Mouse (Mus musculus): ENCODE measurements around the gene Elf2. TPM values are rescaled to one million over a fixed set of nuclear protein-coding genes. Genes with fewer than 3 reads are reported as not detected.

Gene Elf2
- 21.8 and 24.6 TPM in 2 replicates for polyA plus RNA-seq (2016; fragmentation: Nextera tagmentation; extraction: Ambion mirVana)

- Histone ChIP-seq H3K4me3 (peak within 1 kb of the TSS; percentile 97), H3K27ac (peak within 1 kb of the TSS; percentile 100), H3K9me3 (replicated peaks) (no peaks in the 10 kb centered on the region), H3K4me1 (peaks cover 41% of the 10 kb centered on the region), H3K9ac (peak within 1 kb of the TSS; percentile 100), H3K27me3 (replicated peaks) (no peaks in the 10 kb centered on the region), H3K36me3 (no peaks in the 10 kb centered on the region), H3K4me2 (peak within 1 kb of the TSS; percentile 100)
- ATAC-seq, result peak; percentile 83
- WGBS (ENCODE audit: insufficient replicate concordance), result under 1% methylated on average over 68 of the region's 87 CpGs
Measured at GRCm38 (mm10) chr3:51340552-51341267, at the start of gene Elf2. Elf2 (minus strand) TSS chr3:51340663.

- Histone ChIP-seq H3K4me1 (peaks cover 43% of the 10 kb centered on the region), H3K4me2 (peak overlapping the region; percentile 66), H3K9me3 (replicated peaks) (no peaks in the 10 kb centered on the region), H3K4me3 (peak overlapping the region; percentile 41), H3K27ac (peak overlapping the region; percentile 72), H3K27me3 (replicated peaks) (peaks cover 22% of the 10 kb centered on the region), H3K9ac (peak overlapping the region; percentile 40), H3K36me3 (no peaks in the 10 kb centered on the region)
- ATAC-seq, result peak; percentile 98
- WGBS (ENCODE audit: insufficient replicate concordance), result under 1% methylated on average over 13 of the region's 13 CpGs
Measured at GRCm38 (mm10) chr3:51388904-51389303, 48.4 kb upstream of the Elf2 start.

- Histone ChIP-seq H3K4me2 (peak overlapping the region; percentile 66), H3K27me3 (replicated peaks) (peaks cover 18% of the 10 kb centered on the region), H3K27ac (peak overlapping the region; percentile 20; the same call in 1 of the 2 replicates), H3K36me3 (no peaks in the 10 kb centered on the region), H3K4me1 (peaks cover 43% of the 10 kb centered on the region), H3K4me3 (no peak overlapping the region), H3K9ac (peak overlapping the region; percentile 13; the same call in 1 of the 2 replicates), H3K9me3 (replicated peaks) (no peaks in the 10 kb centered on the region)
- 48% methylated on average over 8 of the region's 8 CpGs for WGBS (ENCODE audit: insufficient replicate concordance)
- no peak for ATAC-seq
Measured at GRCm38 (mm10) chr3:51387868-51388381, 47.5 kb upstream of the Elf2 start.

- Histone ChIP-seq H3K27ac (no peak overlapping the region), H3K9ac (no peak overlapping the region), H3K27me3 (replicated peaks) (peaks cover 14% of the 10 kb centered on the region), H3K9me3 (replicated peaks) (no peaks in the 10 kb centered on the region), H3K36me3 (no peaks in the 10 kb centered on the region), H3K4me1 (peaks cover 41% of the 10 kb centered on the region), H3K4me3 (no peak overlapping the region), H3K4me2 (no peak overlapping the region)
- WGBS (ENCODE audit: insufficient replicate concordance), result 60% methylated on average over 3 of the region's 3 CpGs
- no peak for ATAC-seq
Measured at GRCm38 (mm10) chr3:51387134-51387451, 46.6 kb upstream of the Elf2 start.

- H3K27ac ChIP-seq, result no peak overlapping the region
- no peak overlapping the region for H3K4me3 ChIP-seq
- H3K4me2 ChIP-seq, result no peak overlapping the region
- no peak for ATAC-seq
- H3K36me3 ChIP-seq, result no peaks in the 10 kb centered on the region
- no peaks in the 10 kb centered on the region for H3K9me3 ChIP-seq (replicated peaks)
- H3K9ac ChIP-seq, result no peak overlapping the region
- H3K27me3 ChIP-seq (replicated peaks), result peaks cover 10% of the 10 kb centered on the region; the same call in 1 of the 2 replicates
- 50% methylated on average over 12 of the region's 12 CpGs for WGBS (ENCODE audit: insufficient replicate concordance)
- H3K4me1 ChIP-seq, result peaks cover 41% of the 10 kb centered on the region
Measured at GRCm38 (mm10) chr3:51386441-51387133, 46.1 kb upstream of the Elf2 start.

- Histone ChIP-seq H3K27ac (no peak overlapping the region), H3K27me3 (replicated peaks) (0 out of 2 replicates have a peak, but pooled peaks cover 6% of the 10 kb centered on the region), H3K9ac (no peak overlapping the region), H3K4me3 (no peak overlapping the region), H3K36me3 (no peaks in the 10 kb centered on the region), H3K4me2 (no peak overlapping the region), H3K9me3 (replicated peaks) (no peaks in the 10 kb centered on the region), H3K4me1 (peaks cover 38% of the 10 kb centered on the region)
- WGBS (ENCODE audit: insufficient replicate concordance), result 77% methylated on average over 12 of the region's 12 CpGs
- no peak for ATAC-seq
Measured at GRCm38 (mm10) chr3:51383409-51383808, 42.9 kb upstream of the Elf2 start.

GRCm38 (mm10) chr3:51380660-51381014 is 40.2 kb upstream of the Elf2 start:
- Histone ChIP-seq H3K36me3 (no peaks in the 10 kb centered on the region), H3K9me3 (replicated peaks) (no peaks in the 10 kb centered on the region), H3K4me2 (no peak overlapping the region), H3K27ac (no peak overlapping the region), H3K4me1 (peaks cover 39% of the 10 kb centered on the region), H3K27me3 (replicated peaks) (no peaks in the 10 kb centered on the region), H3K9ac (no peak overlapping the region), H3K4me3 (no peak overlapping the region)
- 61% methylated on average over 2 of the region's 5 CpGs for WGBS (ENCODE audit: insufficient replicate concordance)
- ATAC-seq, result no peak

GRCm38 (mm10) chr3:51379786-51380659 is 39.6 kb upstream of the Elf2 start:
- Histone ChIP-seq H3K9ac (no peak overlapping the region), H3K4me3 (no peak overlapping the region), H3K9me3 (replicated peaks) (no peaks in the 10 kb centered on the region), H3K36me3 (no peaks in the 10 kb centered on the region), H3K27me3 (replicated peaks) (no peaks in the 10 kb centered on the region), H3K27ac (0 out of 2 replicates have a peak overlapping the region, but pooled peaks have one; percentile 11), H3K4me2 (no peak overlapping the region), H3K4me1 (peaks cover 40% of the 10 kb centered on the region)
- no peak for ATAC-seq
- 74% methylated on average over 5 of the region's 5 CpGs for WGBS (ENCODE audit: insufficient replicate concordance)

GRCm38 (mm10) chr3:51378665-51378946 is 38.1 kb upstream of the Elf2 start:
- H3K4me3 ChIP-seq, result peak overlapping the region; percentile 52
- 67% methylated on average over 3 of the region's 3 CpGs for WGBS (ENCODE audit: insufficient replicate concordance)

GRCm38 (mm10) chr3:51377878-51378664 is 37.6 kb upstream of the Elf2 start:
- Histone ChIP-seq H3K9me3 (replicated peaks) (no peaks in the 10 kb centered on the region), H3K4me3 (peak overlapping the region; percentile 52), H3K9ac (peak overlapping the region; percentile 52), H3K4me1 (peaks cover 44% of the 10 kb centered on the region), H3K27ac (peak overlapping the region; percentile 62), H3K27me3 (replicated peaks) (no peaks in the 10 kb centered on the region), H3K4me2 (peak overlapping the region; percentile 64), H3K36me3 (no peaks in the 10 kb centered on the region)
- no peak for ATAC-seq
- 31% methylated on average over 31 of the region's 31 CpGs for WGBS (ENCODE audit: insufficient replicate concordance)

More at GRCm38 (mm10) chr3:51378665-51378946, 38.1 kb upstream of the Elf2 start:
- Histone ChIP-seq H3K4me1 (peaks cover 41% of the 10 kb centered on the region), H3K9me3 (replicated peaks) (no peaks in the 10 kb centered on the region), H3K9ac (peak overlapping the region; percentile 52), H3K27me3 (replicated peaks) (no peaks in the 10 kb centered on the region), H3K27ac (peak overlapping the region; percentile 62; the same call in 1 of the 2 replicates), H3K4me2 (peak overlapping the region; percentile 64), H3K36me3 (no peaks in the 10 kb centered on the region)
- no peak for ATAC-seq
